Mouse (Mus musculus): ENCODE results near the gene 1700017B05Rik.

DNA sequence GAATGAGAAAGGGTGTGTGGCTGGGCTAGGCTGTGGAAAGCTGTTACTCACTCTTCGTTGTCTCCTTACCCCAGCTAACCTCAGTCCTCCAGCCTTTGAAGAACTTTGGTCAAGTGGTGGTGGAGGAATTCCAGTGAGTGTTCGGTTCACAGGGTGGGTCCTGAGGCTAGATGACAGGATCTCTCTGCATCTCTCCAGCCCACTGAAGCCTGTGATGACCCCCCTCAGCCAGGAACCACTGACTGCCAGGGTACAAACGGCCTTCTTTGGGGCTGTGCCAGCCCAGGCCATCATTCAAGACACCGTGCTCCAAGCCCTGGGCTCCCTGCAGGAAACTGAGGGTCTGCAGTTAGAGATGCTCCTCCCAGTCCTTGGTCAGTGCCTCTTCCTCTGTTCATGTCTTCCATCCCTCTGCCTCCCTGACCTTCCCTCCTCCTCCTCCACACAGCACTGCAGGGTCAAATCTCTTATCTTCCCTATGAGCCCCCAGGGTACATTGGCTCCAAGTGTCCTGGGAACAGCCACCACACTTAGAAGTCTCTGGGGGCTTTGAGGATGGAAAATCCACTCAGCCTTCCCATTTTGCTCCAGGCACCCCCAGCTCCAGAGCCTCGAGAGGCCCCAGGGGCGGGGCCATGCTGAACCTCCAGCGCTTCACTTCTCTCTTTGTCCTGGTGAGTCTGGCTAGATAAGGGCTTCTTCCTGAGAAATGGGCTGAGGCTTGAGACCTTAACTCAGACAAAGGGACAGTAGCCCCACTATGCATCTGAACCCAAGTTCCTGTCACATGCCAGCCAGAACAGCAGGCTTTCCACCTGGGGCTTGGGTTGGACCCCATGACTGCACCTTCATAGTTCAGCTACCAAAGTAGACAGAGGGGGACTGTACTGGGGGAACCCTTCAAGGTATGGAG lies 14.1 kb downstream of the 1700017B05Rik start:
- TF ChIP-seq POLR2A (IDR thresholded peaks at IDR 0.05; ENCODE audit: borderline replicate concordance, low read depth, low read length) (no peak), CTCF (IDR thresholded peaks at IDR 0.05; ENCODE audit: low read depth, low read length) (no peak)
